Mouse (Mus musculus): ENCODE data around the gene Gm21969. TPM values are rescaled to one million over a fixed set of nuclear protein-coding genes. Genes with fewer than 3 reads are reported as not detected.

Gene Gm21969
- polyA plus RNA-seq, 1 experiment from 2014 or later, result not detected

- WGBS, result 80% methylated on average over 6 of the region's 6 CpGs
- no peaks in the 10 kb centered on the region for H3K36me3 ChIP-seq (ENCODE audit: control insufficient read depth, insufficient read depth, low read length)
- H3K4me1 ChIP-seq (ENCODE audit: control insufficient read depth, insufficient read depth, low read length), result peaks cover 28% of the 10 kb centered on the region
- no peaks in the 10 kb centered on the region for H3K9me3 ChIP-seq (replicated peaks; ENCODE audit: control insufficient read depth, low read length, poor library complexity, severe bottlenecking)
- H3K4me2 ChIP-seq (ENCODE audit: low read length), result no peak overlapping the region
- no peak overlapping the region for H3K27ac ChIP-seq (ENCODE audit: low read length)
- no peak overlapping the region for H3K9ac ChIP-seq (ENCODE audit: low read depth, low read length)
- no peaks in the 10 kb centered on the region for H3K27me3 ChIP-seq (ENCODE audit: control insufficient read depth, insufficient read depth, low read depth, low read length)
- H3K4me3 ChIP-seq (ENCODE audit: low read depth, low read length), result no peak overlapping the region
- no peak for ATAC-seq
Observed at GRCm38 (mm10) chr4:139593383-139593782, 9.6 kb upstream of the Gm21969 start.

- H3K36me3 ChIP-seq (ENCODE audit: control insufficient read depth, insufficient read depth, low read length), result no peaks in the 10 kb centered on the region
- H3K27ac ChIP-seq (ENCODE audit: low read length), result no peak overlapping the region
- peaks cover 34% of the 10 kb centered on the region for H3K4me1 ChIP-seq (ENCODE audit: control insufficient read depth, insufficient read depth, low read length)
- H3K9ac ChIP-seq (ENCODE audit: low read depth, low read length), result no peak overlapping the region
- no peak overlapping the region for H3K4me3 ChIP-seq (ENCODE audit: low read depth, low read length)
- H3K27me3 ChIP-seq (ENCODE audit: control insufficient read depth, insufficient read depth, low read depth, low read length), result no peaks in the 10 kb centered on the region
- no peak for ATAC-seq
- 54% methylated on average over 3 of the region's 3 CpGs for WGBS
- H3K9me3 ChIP-seq (replicated peaks; ENCODE audit: control insufficient read depth, low read length, poor library complexity, severe bottlenecking), result no peaks in the 10 kb centered on the region
- H3K4me2 ChIP-seq (ENCODE audit: low read length), result no peak overlapping the region
Observed at GRCm38 (mm10) chr4:139594062-139594461, 8.9 kb upstream of the Gm21969 start.

- 7% methylated on average over 9 of the region's 9 CpGs for WGBS
- peak; percentile 11; the same call in 1 of the 2 replicates for ATAC-seq
- Histone ChIP-seq H3K36me3 (ENCODE audit: control insufficient read depth, insufficient read depth, low read length) (no peaks in the 10 kb centered on the region), H3K4me1 (ENCODE audit: control insufficient read depth, insufficient read depth, low read length) (peaks cover 42% of the 10 kb centered on the region), H3K9ac (ENCODE audit: low read depth, low read length) (peak overlapping the region; percentile 27), H3K4me2 (ENCODE audit: low read length) (no peak overlapping the region), H3K9me3 (replicated peaks; ENCODE audit: control insufficient read depth, low read length, poor library complexity, severe bottlenecking) (no peaks in the 10 kb centered on the region), H3K27me3 (ENCODE audit: control insufficient read depth, insufficient read depth, low read depth, low read length) (no peaks in the 10 kb centered on the region), H3K27ac (ENCODE audit: low read length) (no peak overlapping the region), H3K4me3 (ENCODE audit: low read depth, low read length) (no peak overlapping the region)
Observed at GRCm38 (mm10) chr4:139596715-139597114, 6.3 kb upstream of the Gm21969 start.

- Histone ChIP-seq H3K9me3 (replicated peaks; ENCODE audit: control insufficient read depth, low read length, poor library complexity, severe bottlenecking) (no peaks in the 10 kb centered on the region), H3K4me1 (ENCODE audit: control insufficient read depth, insufficient read depth, low read length) (peaks cover 42% of the 10 kb centered on the region), H3K27ac (ENCODE audit: low read length) (peak overlapping the region; percentile 34), H3K27me3 (ENCODE audit: control insufficient read depth, insufficient read depth, low read depth, low read length) (no peaks in the 10 kb centered on the region), H3K4me2 (ENCODE audit: low read length) (no peak overlapping the region), H3K4me3 (ENCODE audit: low read depth, low read length) (no peak overlapping the region), H3K36me3 (ENCODE audit: control insufficient read depth, insufficient read depth, low read length) (no peaks in the 10 kb centered on the region), H3K9ac (ENCODE audit: low read depth, low read length) (peak overlapping the region; percentile 27; the same call in 1 of the 2 replicates)
- no peak for ATAC-seq
- WGBS, result 73% methylated on average over 20 of the region's 20 CpGs
Observed at GRCm38 (mm10) chr4:139597286-139598284, 5.4 kb upstream of the Gm21969 start.

- H3K4me1 ChIP-seq (ENCODE audit: control insufficient read depth, insufficient read depth, low read length), result peaks cover 42% of the 10 kb centered on the region
- H3K4me3 ChIP-seq (ENCODE audit: low read depth, low read length), result no peak overlapping the region
- H3K27me3 ChIP-seq (ENCODE audit: control insufficient read depth, insufficient read depth, low read depth, low read length), result no peaks in the 10 kb centered on the region
- H3K9me3 ChIP-seq (replicated peaks; ENCODE audit: control insufficient read depth, low read length, poor library complexity, severe bottlenecking), result no peaks in the 10 kb centered on the region
- H3K36me3 ChIP-seq (ENCODE audit: control insufficient read depth, insufficient read depth, low read length), result no peaks in the 10 kb centered on the region
- 36% methylated on average over 13 of the region's 13 CpGs for WGBS
- H3K27ac ChIP-seq (ENCODE audit: low read length), result peak overlapping the region; percentile 77
- peak overlapping the region; percentile 49 for H3K4me2 ChIP-seq (ENCODE audit: low read length)
- no peak for ATAC-seq
- H3K9ac ChIP-seq (ENCODE audit: low read depth, low read length), result no peak overlapping the region; the same call in 1 of the 2 replicates
Observed at GRCm38 (mm10) chr4:139598356-139598755, 4.6 kb upstream of the Gm21969 start.

DNA sequence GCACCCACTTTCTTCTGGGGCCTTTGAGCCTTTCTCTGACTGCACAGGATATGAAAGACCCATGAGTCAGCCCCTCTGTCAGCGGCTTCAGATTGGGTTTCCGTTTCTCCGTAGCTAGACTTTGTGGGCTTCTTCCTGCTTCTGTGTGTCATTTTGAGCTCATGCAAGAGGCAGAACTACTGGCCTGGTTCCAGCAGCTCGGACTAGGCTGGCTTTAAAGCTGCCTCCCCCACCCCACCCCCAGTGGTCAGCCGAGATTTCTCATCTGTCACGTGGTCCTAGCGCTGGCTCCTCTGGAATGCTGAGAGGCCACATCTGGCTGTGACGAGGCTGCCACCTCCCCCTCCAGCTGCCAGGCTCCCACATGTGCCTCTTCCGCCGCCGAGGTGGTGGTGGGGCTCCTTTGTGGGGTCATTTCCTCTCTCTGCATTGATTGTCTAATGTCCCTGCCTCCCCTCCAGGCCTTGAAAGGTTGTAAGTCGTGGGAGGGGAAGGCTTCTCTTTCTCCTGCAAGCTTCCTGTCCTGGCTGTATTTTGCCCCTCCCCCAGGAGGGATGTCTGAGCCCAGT lies 4.0 kb upstream of the Gm21969 start:
- Histone ChIP-seq H3K4me1 (ENCODE audit: control insufficient read depth, insufficient read depth, low read length) (peaks cover 42% of the 10 kb centered on the region), H3K27me3 (ENCODE audit: control insufficient read depth, insufficient read depth, low read depth, low read length) (no peaks in the 10 kb centered on the region), H3K36me3 (ENCODE audit: control insufficient read depth, insufficient read depth, low read length) (no peaks in the 10 kb centered on the region), H3K9ac (ENCODE audit: low read depth, low read length) (peak overlapping the region; percentile 55), H3K4me3 (ENCODE audit: low read depth, low read length) (0 out of 2 replicates have a peak overlapping the region, but pooled peaks have one; percentile 17), H3K4me2 (ENCODE audit: low read length) (peak overlapping the region; percentile 49), H3K27ac (ENCODE audit: low read length) (peak overlapping the region; percentile 77), H3K9me3 (replicated peaks; ENCODE audit: control insufficient read depth, low read length, poor library complexity, severe bottlenecking) (no peaks in the 10 kb centered on the region)
- under 1% methylated on average over 12 of the region's 12 CpGs for WGBS
- ATAC-seq, result no peak

GRCm38 (mm10) chr4:139601519-139602356 lies 1.2 kb upstream of the Gm21969 start:
- Histone ChIP-seq H3K27me3 (ENCODE audit: control insufficient read depth, insufficient read depth, low read depth, low read length) (no peaks in the 10 kb centered on the region), H3K27ac (ENCODE audit: low read length) (no peak overlapping the region), H3K4me1 (ENCODE audit: control insufficient read depth, insufficient read depth, low read length) (peaks cover 30% of the 10 kb centered on the region), H3K9me3 (replicated peaks; ENCODE audit: control insufficient read depth, low read length, poor library complexity, severe bottlenecking) (no peaks in the 10 kb centered on the region), H3K9ac (ENCODE audit: low read depth, low read length) (no peak overlapping the region), H3K4me3 (ENCODE audit: low read depth, low read length) (no peak overlapping the region), H3K4me2 (ENCODE audit: low read length) (no peak overlapping the region), H3K36me3 (ENCODE audit: control insufficient read depth, insufficient read depth, low read length) (peaks cover 2% of the 10 kb centered on the region; the same call in 1 of the 2 replicates)
- WGBS, result 71% methylated on average over 7 of the region's 7 CpGs
- no peak for ATAC-seq

DNA sequence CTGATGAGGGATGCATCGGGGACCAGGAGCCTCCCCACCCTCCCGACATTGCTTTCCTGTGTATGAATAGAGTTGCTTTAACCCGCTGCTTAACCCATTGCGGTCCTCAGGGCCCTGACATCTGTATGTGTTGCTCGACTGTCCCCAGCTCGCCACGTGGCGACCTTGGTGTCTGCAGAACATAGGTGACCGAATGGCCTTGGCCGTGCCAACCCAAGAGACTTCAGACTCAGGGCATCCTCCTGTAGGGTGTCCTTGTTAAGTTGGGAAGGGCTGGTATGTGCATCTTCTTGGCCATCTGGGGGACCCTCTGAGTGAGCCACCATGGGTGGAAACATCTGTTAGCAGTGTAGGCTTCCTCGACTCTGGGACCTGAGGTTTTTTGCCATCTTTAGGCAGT lies 2.2 kb downstream of the Gm21969 start:
- no peak for ATAC-seq
- Histone ChIP-seq H3K36me3 (ENCODE audit: control insufficient read depth, insufficient read depth, low read length) (peaks cover 2% of the 10 kb centered on the region; the same call in 1 of the 2 replicates), H3K4me3 (ENCODE audit: low read depth, low read length) (no peak overlapping the region), H3K9me3 (replicated peaks; ENCODE audit: control insufficient read depth, low read length, poor library complexity, severe bottlenecking) (no peaks in the 10 kb centered on the region), H3K4me1 (ENCODE audit: control insufficient read depth, insufficient read depth, low read length) (no peaks in the 10 kb centered on the region; the same call in 1 of the 2 replicates), H3K27me3 (ENCODE audit: control insufficient read depth, insufficient read depth, low read depth, low read length) (no peaks in the 10 kb centered on the region), H3K9ac (ENCODE audit: low read depth, low read length) (no peak overlapping the region), H3K27ac (ENCODE audit: low read length) (no peak overlapping the region), H3K4me2 (ENCODE audit: low read length) (no peak overlapping the region)
- 89% methylated on average over 11 of the region's 11 CpGs for WGBS

Measured in midbrain, embryonic 16.5 days (tissue).